In genomic region chrX:12003106-12003505, GRCm38 (mm10) we compare ENCODE assay signal across 7 mouse cellular contexts.
DNase-seq lines count a peak whose midpoint lies in the region; ATAC-seq lines count a peak whose summit lies in the region.

No protein-coding gene starts in this region.

- DNase-seq in embryo, embryonic 11 days = peak; percentile 34
- DNase-seq in limb, embryonic 11.5 days (ENCODE audit: low spot score) = peak; percentile 39
- DNase-seq in thymus, postnatal 10 days (ENCODE audit: low spot score in 2 of 2) = peak; percentile 45 to 49
- DNase-seq in ovary, postnatal 10 days (ENCODE audit: low spot score) = no peak

- peak overlapping the region; percentile 15; the same call in 1 of the 2 replicates for H3K4me2 ChIP-seq in limb, embryonic 11.5 days (ENCODE audit: low read depth, severe bottlenecking)
- no peak overlapping the region for H3K4me2 ChIP-seq in kidney, embryonic 16.5 days (replicated peaks; ENCODE audit: low read depth, low read length)

- no peak for ATAC-seq in megakaryocyte, adult 5-6 weeks (ENCODE audit: poor library complexity, severe bottlenecking)
- ATAC-seq in limb, embryonic 11.5 days (ENCODE audit: insufficient number of reproducible peaks, low FRiP score, low TSS enrichment, low read depth) = no peak
- ATAC-seq in kidney, embryonic 16.5 days (ENCODE audit: low FRiP score, low TSS enrichment) = no peak

- H3K4me3 ChIP-seq in megakaryocyte, embryonic 14.5 days (replicated peaks) = peak overlapping the region; percentile 90
- H3K4me3 ChIP-seq in limb, embryonic 11.5 days (ENCODE audit: low read depth, low read length) = no peak overlapping the region
- no peak overlapping the region for H3K4me3 ChIP-seq in kidney, embryonic 16.5 days (ENCODE audit: low read length)

- WGBS in limb, embryonic 11.5 days = 4% methylated on average over 9 of the region's 9 CpGs
- 18% methylated on average over 9 of the region's 9 CpGs for WGBS in kidney, embryonic 16.5 days

- H3K27ac ChIP-seq in limb, embryonic 11.5 days (replicated peaks; ENCODE audit: low read depth, low read length) = 0 out of 2 replicates have a peak overlapping the region, but pooled peaks have one; percentile 21
- H3K27ac ChIP-seq in kidney, embryonic 16.5 days (ENCODE audit: low read length) = no peak overlapping the region

- no peak overlapping the region for H3K9ac ChIP-seq in limb, embryonic 11.5 days (ENCODE audit: low read length)
- no peak overlapping the region for H3K9ac ChIP-seq in kidney, embryonic 16.5 days (replicated peaks; ENCODE audit: low read length)

- H3K36me3 ChIP-seq in megakaryocyte, embryonic 14.5 days (replicated peaks; ENCODE audit: low read length) = no peaks in the 10 kb centered on the region
- H3K36me3 ChIP-seq in limb, embryonic 11.5 days (ENCODE audit: control insufficient read depth, insufficient read depth, low read length) = no peaks in the 10 kb centered on the region
- H3K36me3 ChIP-seq in kidney, embryonic 16.5 days (ENCODE audit: insufficient read depth, low read length) = no peaks in the 10 kb centered on the region

- peaks cover 63% of the 10 kb centered on the region for H3K27me3 ChIP-seq in megakaryocyte, embryonic 14.5 days (replicated peaks)
- H3K27me3 ChIP-seq in limb, embryonic 11.5 days (ENCODE audit: control insufficient read depth, insufficient read depth, low read length) = peaks cover 78% of the 10 kb centered on the region
- H3K27me3 ChIP-seq in kidney, embryonic 16.5 days (ENCODE audit: insufficient read depth, low read length) = peaks cover 87% of the 10 kb centered on the region

- H3K4me1 ChIP-seq in megakaryocyte, embryonic 14.5 days = peaks cover 72% of the 10 kb centered on the region
- peaks cover 54% of the 10 kb centered on the region for H3K4me1 ChIP-seq in limb, embryonic 11.5 days (ENCODE audit: control insufficient read depth, insufficient read depth, low read length)
- peaks cover 33% of the 10 kb centered on the region for H3K4me1 ChIP-seq in kidney, embryonic 16.5 days (ENCODE audit: insufficient read depth, low read length)

- H3K9me3 ChIP-seq in megakaryocyte, embryonic 14.5 days = 0 out of 2 replicates have a peak, but pooled peaks cover 4% of the 10 kb centered on the region
- H3K9me3 ChIP-seq in limb, embryonic 11.5 days (ENCODE audit: control insufficient read depth, low read length) = no peaks in the 10 kb centered on the region
- no peaks in the 10 kb centered on the region for H3K9me3 ChIP-seq in kidney, embryonic 16.5 days (ENCODE audit: low read length)
